Comparison of ENCODE assay signal across 21 mouse cellular contexts in the genomic region with DNA sequence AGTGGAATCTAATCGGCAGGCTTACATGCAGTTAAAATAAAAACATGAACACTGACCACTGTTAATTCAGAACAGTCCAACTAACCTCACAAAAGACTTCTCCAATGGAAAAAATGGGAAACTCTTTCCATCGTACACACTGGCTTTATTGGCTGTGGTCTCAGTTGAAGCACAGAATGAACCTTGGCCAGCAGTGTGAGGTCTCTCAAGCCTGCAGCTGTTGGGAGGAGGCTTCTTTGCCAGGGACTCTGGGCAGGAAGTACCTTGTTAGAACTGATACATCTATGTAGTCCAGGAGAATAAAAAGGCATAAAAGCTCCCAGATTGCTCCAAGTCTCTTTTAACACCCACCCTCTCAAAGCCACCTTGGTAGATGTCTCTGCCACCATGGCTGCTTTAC.
A peak's percentile ranks its signal among the peaks of the same experiment; 100 is the strongest.
DNase-seq lines count a peak whose midpoint lies in the region; ATAC-seq and TF ChIP-seq lines count a peak whose summit lies in the region.
"Had no signal": no experiment of that assay in that cellular context is flagged by ENCODE, and none has a peak within 500 bp of the region (broad histone marks: within the 10 kb centered on the region; RNA-seq: fewer than 3 reads in every experiment).

No protein-coding gene starts in this region.

- no peak for TF ChIP-seq CTCF in gastrocnemius, adult 2 months (IDR thresholded peaks at IDR 0.05)

- H3K27ac ChIP-seq in embryonic facial prominence, embryonic 15.5 days (replicated peaks), result no peak overlapping the region; the same call in 1 of the 2 replicates
- H3K27ac ChIP-seq in embryonic facial prominence, embryonic 10.5 days (replicated peaks), result no peak overlapping the region
- H3K27ac ChIP-seq in gastrocnemius, adult 2 months, result peak overlapping the region; percentile 38; the same call in 1 of the 2 replicates
- no peak overlapping the region for H3K27ac ChIP-seq in hindbrain, embryonic 16.5 days (ENCODE audit: low read depth, low read length)
- no peak overlapping the region for H3K27ac ChIP-seq in forebrain, embryonic 11.5 days (ENCODE audit: low read depth, low read length)
- H3K27ac ChIP-seq: embryonic facial prominence, embryonic 13.5 days; forebrain, embryonic 12.5 days; forebrain, embryonic 15.5 days; heart, embryonic 15.5 days; hindbrain, embryonic 14.5 days had no signal

- H3K4me3 ChIP-seq in embryonic facial prominence, embryonic 15.5 days (replicated peaks), result no peak overlapping the region
- no peak overlapping the region for H3K4me3 ChIP-seq in embryonic facial prominence, embryonic 10.5 days
- no peak overlapping the region for H3K4me3 ChIP-seq in gastrocnemius, adult 2 months
- H3K4me3 ChIP-seq in hindbrain, embryonic 16.5 days (ENCODE audit: low read length), result no peak overlapping the region
- no peak overlapping the region for H3K4me3 ChIP-seq in forebrain, embryonic 11.5 days (ENCODE audit: low read depth, low read length)
- H3K4me3 ChIP-seq: embryonic facial prominence, embryonic 13.5 days; forebrain, embryonic 12.5 days; forebrain, embryonic 15.5 days; heart, embryonic 12.5 days; heart, embryonic 15.5 days had no signal

- peak; percentile 47; the same call in 1 of the 2 replicates for ATAC-seq in embryonic facial prominence, embryonic 15.5 days (ENCODE audit: insufficient number of reproducible peaks, low FRiP score, low TSS enrichment, low read depth)
- ATAC-seq in hindbrain, embryonic 16.5 days, result no peak
- ATAC-seq in forebrain, embryonic 11.5 days (replicated peaks; ENCODE audit: low FRiP score), result no peak
- ATAC-seq: forebrain, embryonic 15.5 days; intestine, postnatal 0 days; Patski had no signal

- DNase-seq in embryonic facial prominence, embryonic 10.5 days (ENCODE audit: low spot score), result no peak
- DNase-seq in gastrocnemius, adult 2 months, result peak; percentile 41
- peak; percentile 55 for DNase-seq in gastrocnemius, postnatal 25 days
- DNase-seq in yolk sac, embryonic 10.5 days (ENCODE audit: low spot score), result no peak
- no peak for DNase-seq in forebrain, embryonic 11.5 days (ENCODE audit: low spot score)
- DNase-seq: adrenal gland, postnatal 10 days; cerebellum, adult 11 months; cerebellum, adult 2 months; cerebellum, adult 9-11 months; cerebellum, postnatal 25 days; heart, postnatal 4 days had no signal

- no peaks in the 10 kb centered on the region for H3K4me1 ChIP-seq in embryonic facial prominence, embryonic 15.5 days
- H3K4me1 ChIP-seq in embryonic facial prominence, embryonic 10.5 days, result no peaks in the 10 kb centered on the region
- no peaks in the 10 kb centered on the region for H3K4me1 ChIP-seq in hindbrain, embryonic 16.5 days (ENCODE audit: control insufficient read depth, insufficient read depth, low read depth, low read length)
- no peaks in the 10 kb centered on the region for H3K4me1 ChIP-seq in forebrain, embryonic 11.5 days (replicated peaks; ENCODE audit: control insufficient read depth, insufficient read depth, low read length)
- H3K4me1 ChIP-seq: forebrain, embryonic 12.5 days; forebrain, embryonic 15.5 days; heart, embryonic 12.5 days; heart, embryonic 15.5 days had no signal

- no peaks in the 10 kb centered on the region for H3K9me3 ChIP-seq in embryonic facial prominence, embryonic 15.5 days (replicated peaks)
- H3K9me3 ChIP-seq in embryonic facial prominence, embryonic 10.5 days, result no peaks in the 10 kb centered on the region
- H3K9me3 ChIP-seq in hindbrain, embryonic 16.5 days (ENCODE audit: control insufficient read depth, low read length), result no peaks in the 10 kb centered on the region
- H3K9me3 ChIP-seq in forebrain, embryonic 11.5 days (ENCODE audit: control insufficient read depth, low read length), result no peaks in the 10 kb centered on the region
- H3K9me3 ChIP-seq: embryonic facial prominence, embryonic 13.5 days; forebrain, embryonic 12.5 days; forebrain, embryonic 15.5 days; heart, embryonic 12.5 days; heart, embryonic 15.5 days had no signal

- no peaks in the 10 kb centered on the region for H3K36me3 ChIP-seq in embryonic facial prominence, embryonic 15.5 days
- H3K36me3 ChIP-seq in embryonic facial prominence, embryonic 10.5 days (replicated peaks), result no peaks in the 10 kb centered on the region
- no peaks in the 10 kb centered on the region for H3K36me3 ChIP-seq in hindbrain, embryonic 16.5 days (ENCODE audit: control insufficient read depth, insufficient read depth, low read length)
- no peaks in the 10 kb centered on the region for H3K36me3 ChIP-seq in forebrain, embryonic 11.5 days (ENCODE audit: control insufficient read depth, insufficient read depth, low read length)
- H3K36me3 ChIP-seq: embryonic facial prominence, embryonic 13.5 days; forebrain, embryonic 12.5 days; forebrain, embryonic 15.5 days; heart, embryonic 12.5 days; heart, embryonic 15.5 days had no signal

- 56% methylated on average over 2 of the region's 2 CpGs for WGBS in embryonic facial prominence, embryonic 15.5 days
- 88% methylated on average over 2 of the region's 2 CpGs for WGBS in embryonic facial prominence, embryonic 10.5 days
- 87% methylated on average over 2 of the region's 2 CpGs for WGBS in hindbrain, embryonic 16.5 days
- WGBS in forebrain, embryonic 11.5 days, result 91% methylated on average over 2 of the region's 2 CpGs

- H3K9ac ChIP-seq in embryonic facial prominence, embryonic 15.5 days, result no peak overlapping the region
- H3K9ac ChIP-seq in hindbrain, embryonic 16.5 days (ENCODE audit: low read depth, low read length), result no peak overlapping the region
- H3K9ac ChIP-seq in forebrain, embryonic 11.5 days (ENCODE audit: low read length), result no peak overlapping the region
- H3K9ac ChIP-seq: embryonic facial prominence, embryonic 13.5 days; forebrain, embryonic 12.5 days; forebrain, embryonic 15.5 days; heart, embryonic 12.5 days; heart, embryonic 15.5 days; hindbrain, embryonic 14.5 days had no signal

- no peaks in the 10 kb centered on the region for H3K27me3 ChIP-seq in embryonic facial prominence, embryonic 15.5 days
- H3K27me3 ChIP-seq in embryonic facial prominence, embryonic 10.5 days (replicated peaks; ENCODE audit: low read depth, poor library complexity, severe bottlenecking), result no peaks in the 10 kb centered on the region
- H3K27me3 ChIP-seq in hindbrain, embryonic 16.5 days (replicated peaks; ENCODE audit: control insufficient read depth, insufficient read depth, low read length), result no peaks in the 10 kb centered on the region
- no peaks in the 10 kb centered on the region for H3K27me3 ChIP-seq in forebrain, embryonic 11.5 days (ENCODE audit: control insufficient read depth, insufficient read depth, low read length)
- H3K27me3 ChIP-seq: embryonic facial prominence, embryonic 13.5 days; forebrain, embryonic 12.5 days; forebrain, embryonic 15.5 days; heart, embryonic 12.5 days; heart, embryonic 15.5 days; Patski had no signal

- H3K4me2 ChIP-seq in embryonic facial prominence, embryonic 15.5 days (replicated peaks), result no peak overlapping the region
- no peak overlapping the region for H3K4me2 ChIP-seq in hindbrain, embryonic 16.5 days (ENCODE audit: low read length)
- H3K4me2 ChIP-seq in forebrain, embryonic 11.5 days (ENCODE audit: low read depth, low read length, severe bottlenecking), result no peak overlapping the region
- H3K4me2 ChIP-seq: embryonic facial prominence, embryonic 13.5 days; forebrain, embryonic 12.5 days; forebrain, embryonic 15.5 days; heart, embryonic 12.5 days; heart, embryonic 15.5 days; hindbrain, embryonic 14.5 days had no signal

- intact Hi-C loops in gastrocnemius, adult 2 months (cut with DNase I), result no loop called here

Comparison
In these comparisons a context has a peak if more than half of its experiments do, and no peak if none do; other contexts are left out.
1. DNase-seq: peak in gastrocnemius, adult 2 months (single experiment) and gastrocnemius, postnatal 25 days (single experiment); none in embryonic facial prominence, embryonic 10.5 days (single experiment), yolk sac, embryonic 10.5 days (single experiment) and forebrain, embryonic 11.5 days (single experiment).